Mouse (Mus musculus) frontal cortex, postnatal 10 days (tissue): Measurements from ENCODE around the gene Appbp2.
A peak's percentile ranks its signal among the peaks of the same experiment; 100 is the strongest.

ENCODE experiments used
- DNase-seq, 2 experiments: peaks; one replicate each; pipeline ENCODE4 v3.0.0; 2022; ENCODE audit warnings: low spot score in 2 of 2, mixed read lengths in 1 of 2

The Appbp2 gene

GRCm38 (mm10) chr11:85234990-85235841 is at the start of gene Appbp2:
TSS of gene Appbp2 (minus strand) at chr11:85235130.
- DNase-seq, result peak; percentile 77 to 91

GRCm38 (mm10) chr11:85281219-85281878 is 46.4 kb upstream of the Appbp2 start:
- DNase-seq, result no peak

GRCm38 (mm10) chr11:85278175-85278574 is 43.2 kb upstream of the Appbp2 start:
- DNase-seq, result no peak

- DNase-seq, result no peak
Measured at GRCm38 (mm10) chr11:85277609-85278008, 42.7 kb upstream of the Appbp2 start.

- DNase-seq, result no peak
Measured at GRCm38 (mm10) chr11:85275151-85275550, 40.2 kb upstream of the Appbp2 start.

DNA sequence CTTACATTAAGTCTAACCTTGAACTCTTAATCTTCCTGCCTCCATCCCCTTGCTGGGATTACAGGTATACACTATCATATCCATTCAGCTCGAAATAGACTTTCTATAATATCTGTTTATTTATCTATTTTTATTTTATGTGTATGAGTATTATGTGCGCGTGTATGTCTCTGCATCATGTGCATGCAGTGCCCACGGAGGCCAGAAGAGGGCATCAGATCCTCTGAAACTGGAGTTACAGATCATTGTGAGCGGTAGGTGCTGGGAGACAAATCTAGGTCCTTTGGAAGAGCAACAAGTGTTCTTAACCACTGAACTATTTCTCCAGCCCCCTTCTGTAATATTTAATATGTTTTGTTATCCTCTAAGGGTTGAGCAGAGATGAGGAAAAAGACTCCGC is 38.4 kb upstream of the Appbp2 start:
- no peak for DNase-seq

- DNase-seq, result peak in 1 of 2 experiments; percentile 8
Measured at GRCm38 (mm10) chr11:85270631-85271030, 35.7 kb upstream of the Appbp2 start.

DNA sequence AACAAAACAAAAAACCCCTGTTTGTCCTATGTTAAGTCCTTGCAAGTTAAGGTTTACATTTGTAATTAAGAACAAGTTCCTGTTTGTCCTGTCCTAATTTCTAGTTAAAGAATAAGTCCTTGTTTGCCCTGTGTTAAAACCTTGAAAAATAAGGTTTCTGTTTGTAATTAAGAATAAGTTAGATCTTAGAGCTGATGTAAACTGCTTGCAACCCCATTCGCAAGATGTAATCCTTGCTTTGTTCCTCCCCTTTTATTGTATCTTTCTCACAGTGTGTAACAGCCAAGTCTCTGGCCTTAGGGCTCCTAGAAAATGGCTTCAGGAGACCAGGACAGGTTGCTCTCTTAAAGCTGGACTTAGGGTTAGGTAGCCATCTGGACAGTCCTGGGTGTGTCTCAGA is 32.5 kb upstream of the Appbp2 start:
- DNase-seq, result no peak

DNA sequence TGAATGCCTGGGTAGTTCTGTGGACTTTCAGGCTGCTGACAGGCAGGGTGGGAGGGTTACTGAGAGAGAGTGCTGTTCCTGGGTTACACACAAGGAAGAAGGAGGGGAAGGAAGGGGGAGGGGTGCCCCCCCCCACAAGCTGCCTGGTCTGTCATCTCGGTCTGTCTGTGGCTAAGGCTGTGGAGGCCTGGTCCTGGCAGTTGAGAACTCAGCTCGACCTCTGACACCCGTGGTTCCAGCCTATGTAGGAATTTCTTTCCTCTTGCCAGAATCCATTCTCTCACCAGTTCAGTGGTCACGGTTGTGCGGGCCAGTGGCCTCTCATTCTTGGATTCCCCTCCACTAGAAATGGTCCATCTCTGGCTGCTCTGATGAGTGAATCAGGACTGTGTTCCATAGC is 29.7 kb upstream of the Appbp2 start:
- DNase-seq, result no peak

GRCm38 (mm10) chr11:85261192-85261591 is 26.3 kb upstream of the Appbp2 start:
- peak; percentile 10 to 35 for DNase-seq

GRCm38 (mm10) chr11:85258966-85259365 is 24.0 kb upstream of the Appbp2 start:
- DNase-seq, result no peak

DNA sequence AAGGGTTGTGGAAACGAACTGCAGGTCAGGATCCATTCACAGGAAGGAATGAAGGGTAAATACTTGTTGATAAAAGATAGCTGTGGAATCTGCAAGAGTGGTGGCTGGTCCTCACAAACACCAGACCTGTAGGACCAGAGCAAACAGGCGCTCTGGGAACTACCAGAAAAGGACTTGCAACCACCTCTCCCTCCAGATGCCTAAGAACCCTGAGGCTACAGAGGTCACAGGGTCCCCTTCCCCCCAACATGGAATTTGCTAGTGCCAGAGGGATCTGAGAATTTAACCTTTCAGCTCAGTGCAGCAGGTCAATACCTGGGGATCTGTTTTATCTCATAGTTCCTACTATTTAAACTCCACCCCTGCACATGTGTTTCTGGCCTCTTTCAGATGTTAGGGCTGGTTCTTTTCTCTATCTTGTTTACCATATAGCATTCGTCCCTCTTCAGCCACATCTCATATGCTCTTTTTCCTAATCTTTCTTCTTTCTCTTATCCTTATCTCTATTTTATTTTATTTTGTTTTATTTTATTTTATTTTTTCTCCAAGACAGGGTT is 20.6 kb upstream of the Appbp2 start:
- no peak for DNase-seq

- DNase-seq, result no peak
Measured at GRCm38 (mm10) chr11:85253641-85254040, 18.7 kb upstream of the Appbp2 start.

- no peak for DNase-seq
Measured at GRCm38 (mm10) chr11:85253006-85253405, 18.1 kb upstream of the Appbp2 start.

DNA sequence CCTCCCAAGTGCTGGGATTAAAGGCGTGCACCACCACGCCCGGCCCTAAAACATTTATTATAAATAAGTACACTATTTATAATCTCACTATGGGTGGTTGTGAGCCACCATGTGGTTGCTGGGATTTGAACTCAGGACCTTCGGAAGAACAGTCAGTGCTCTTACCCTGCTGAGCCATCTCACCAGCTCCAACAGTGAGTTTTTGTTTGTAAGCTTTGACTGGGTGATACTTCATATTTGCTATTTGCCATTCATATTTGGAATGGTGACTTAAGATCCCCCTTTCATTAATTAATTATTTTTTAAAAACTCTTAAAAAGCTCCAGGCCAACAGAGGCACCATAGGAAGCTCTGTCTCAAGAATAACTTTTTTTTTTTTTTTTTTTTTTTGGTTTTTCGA is 17.0 kb upstream of the Appbp2 start:
- DNase-seq, result no peak

GRCm38 (mm10) chr11:85250467-85250866 is 15.5 kb upstream of the Appbp2 start:
- DNase-seq, result no peak

GRCm38 (mm10) chr11:85249338-85249737 is 14.4 kb upstream of the Appbp2 start:
- DNase-seq, result no peak

DNA sequence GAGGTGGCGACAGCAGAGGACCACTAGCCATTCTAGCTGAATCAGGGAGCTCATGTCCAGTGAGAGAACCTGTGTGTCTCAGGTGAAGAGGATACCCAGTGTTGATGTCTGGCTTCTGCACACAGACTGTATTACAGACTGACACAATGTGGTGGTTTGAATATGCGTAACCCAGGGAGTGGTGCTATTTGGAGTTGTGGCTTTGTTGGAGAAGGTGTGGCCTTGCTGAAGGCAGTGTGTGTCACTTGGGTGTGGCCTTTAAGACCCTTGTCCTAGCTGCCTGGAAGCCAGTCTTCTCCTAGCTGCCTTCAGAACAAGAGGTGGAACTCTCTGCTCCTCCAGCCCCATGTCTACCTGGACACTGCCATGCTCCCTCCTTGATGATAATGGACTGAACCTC is 13.2 kb upstream of the Appbp2 start:
- no peak for DNase-seq

- no peak for DNase-seq
Measured at GRCm38 (mm10) chr11:85241226-85241625, 6.3 kb upstream of the Appbp2 start.

- DNase-seq, result no peak
Measured at GRCm38 (mm10) chr11:85240211-85240610, 5.3 kb upstream of the Appbp2 start.

DNA sequence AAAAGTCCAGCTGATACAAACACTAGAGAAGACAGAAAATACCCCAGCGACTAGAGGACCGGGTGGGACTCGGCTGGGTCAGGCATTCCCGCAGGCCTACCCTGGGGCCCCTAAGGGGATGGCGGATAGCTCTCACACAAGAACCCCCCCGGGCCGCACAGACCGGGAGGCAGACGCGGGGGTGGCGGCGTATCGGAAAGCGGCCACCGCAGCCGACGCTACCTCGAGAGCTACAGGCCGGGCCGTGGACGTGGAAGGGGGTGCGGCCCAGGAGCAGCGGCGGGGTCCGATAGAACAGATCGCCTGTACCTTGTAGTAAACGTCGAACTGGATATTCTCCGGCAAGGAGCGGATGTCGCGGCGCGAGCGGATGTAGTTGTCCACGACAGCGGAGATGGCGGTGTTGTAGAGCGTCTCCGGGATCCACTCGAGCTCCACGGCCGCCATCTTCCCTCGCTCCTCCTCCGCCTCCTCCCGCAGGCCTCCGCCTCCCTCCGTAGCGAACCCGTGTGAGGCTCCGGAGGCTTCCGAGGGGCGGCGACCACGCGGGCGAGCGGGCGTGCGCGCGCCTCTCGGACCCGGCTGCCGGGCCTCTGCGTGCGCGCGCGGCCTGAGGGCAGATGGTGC is 454 bp downstream of the Appbp2 start:
- peak; percentile 76 to 86 for DNase-seq

- no peak for DNase-seq
Measured at GRCm38 (mm10) chr11:85233676-85234210, 1.2 kb downstream of the Appbp2 start.
